Mouse (Mus musculus) T-helper 17 cell (primary cell): ENCODE measurements around the gene Pacsin2.
"Not testable (repeated sequence)": the region's sequence is repeated elsewhere in the genome, so short reads cannot be mapped to it uniquely, and the experiment has no call there.

ENCODE experiments used
- in situ Hi-C, 2 experiments: fragments of 300-600 bp; cut with MboI, MseI; formaldehyde crosslinking; loops; 1 replicate in 1 of 2; 2 replicates in 1 of 2; pipeline ENCODE4 v1.15.1; 2025; ENCODE audit warnings: high pct_unique_total_duplicates in 2 of 2

Gene Pacsin2

DNA sequence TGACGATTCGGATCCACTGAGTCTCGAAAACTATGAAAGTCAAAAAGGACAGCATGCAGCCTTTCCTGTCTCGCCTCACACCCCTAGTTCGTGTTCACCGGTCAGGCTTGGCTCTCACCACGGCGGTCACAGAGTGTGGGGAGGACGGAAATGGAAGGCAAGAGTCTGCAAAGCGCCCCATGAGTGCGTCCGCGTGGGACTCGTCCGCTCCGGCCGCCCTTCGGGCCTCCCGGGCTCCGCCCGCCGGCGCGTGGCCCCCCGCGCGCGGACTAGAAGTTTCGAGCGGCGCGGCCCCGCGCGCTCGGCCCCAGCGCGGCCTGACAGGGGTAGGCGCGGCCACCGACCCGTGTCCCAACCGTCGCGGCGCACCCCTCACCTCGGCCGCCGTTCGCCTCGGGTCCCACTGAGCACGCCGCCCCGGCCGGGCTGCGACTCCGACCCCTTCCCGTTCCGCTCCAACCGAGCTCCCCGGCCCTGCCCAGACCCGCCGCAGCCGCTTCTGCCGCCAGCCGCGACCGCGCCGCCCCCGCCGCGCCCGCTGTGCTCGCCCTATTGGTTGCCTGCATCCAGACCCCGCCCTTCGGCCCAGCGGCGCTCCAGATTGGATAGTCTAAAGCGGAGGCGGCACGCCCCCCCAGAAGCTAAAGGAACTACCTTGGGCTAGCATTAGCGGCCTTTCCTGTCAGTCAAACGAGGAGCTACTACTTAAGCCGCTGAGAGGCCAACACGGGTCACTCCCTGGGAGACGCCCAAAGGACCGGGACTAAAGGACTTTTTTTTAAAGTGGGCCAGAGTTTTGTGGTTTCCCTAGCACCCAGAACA lies at the start of gene Pacsin2:
TSS of gene Pacsin2 (minus strand) at position 524 of the 822 bp plus-strand sequence.
- in situ Hi-C loops = no loop called here

DNA sequence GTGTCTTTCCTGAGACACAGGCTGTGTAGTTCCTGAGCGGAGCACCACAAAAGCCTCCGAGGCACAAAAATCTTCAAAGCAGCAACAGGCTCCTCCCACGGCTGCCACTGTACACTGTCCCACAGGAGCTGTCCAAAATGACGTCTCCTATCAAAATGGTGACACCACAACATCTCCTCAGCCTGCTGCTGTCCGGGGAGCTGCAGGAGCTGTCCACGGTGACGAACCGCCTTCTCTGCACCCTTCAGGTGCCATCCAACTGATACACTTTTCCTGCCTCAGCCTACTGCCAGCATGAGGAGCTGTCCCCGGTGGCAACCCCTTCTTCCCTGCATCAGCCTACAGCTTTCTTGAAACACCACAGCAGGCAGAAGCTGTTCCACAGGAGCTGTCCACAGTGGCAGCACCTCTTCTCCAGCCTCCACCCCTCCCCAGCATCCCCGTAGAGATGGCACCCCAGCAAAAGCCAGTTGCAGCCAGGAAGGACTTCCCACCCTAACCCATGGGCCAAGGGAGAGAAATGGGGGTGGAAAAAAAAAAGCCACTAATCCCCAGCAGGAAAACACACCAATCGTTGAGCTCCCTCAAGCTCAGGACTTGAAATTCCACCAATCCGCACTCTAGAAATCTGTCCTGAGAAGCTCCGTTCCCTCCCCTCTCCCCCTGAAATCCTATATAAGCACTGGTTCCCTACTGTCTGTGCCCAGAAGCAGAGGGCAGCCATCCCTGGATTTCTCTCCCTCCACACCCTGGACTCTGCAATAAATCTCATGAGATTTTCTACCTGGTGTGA lies 48.3 kb upstream of the Pacsin2 start:
- in situ Hi-C loops = loop anchor here (10.0 kb wide), 2 partner anchors 358 to 1238 kb away; partner anchors contain the start of gene Sept3 (in 1 of the 2)

DNA sequence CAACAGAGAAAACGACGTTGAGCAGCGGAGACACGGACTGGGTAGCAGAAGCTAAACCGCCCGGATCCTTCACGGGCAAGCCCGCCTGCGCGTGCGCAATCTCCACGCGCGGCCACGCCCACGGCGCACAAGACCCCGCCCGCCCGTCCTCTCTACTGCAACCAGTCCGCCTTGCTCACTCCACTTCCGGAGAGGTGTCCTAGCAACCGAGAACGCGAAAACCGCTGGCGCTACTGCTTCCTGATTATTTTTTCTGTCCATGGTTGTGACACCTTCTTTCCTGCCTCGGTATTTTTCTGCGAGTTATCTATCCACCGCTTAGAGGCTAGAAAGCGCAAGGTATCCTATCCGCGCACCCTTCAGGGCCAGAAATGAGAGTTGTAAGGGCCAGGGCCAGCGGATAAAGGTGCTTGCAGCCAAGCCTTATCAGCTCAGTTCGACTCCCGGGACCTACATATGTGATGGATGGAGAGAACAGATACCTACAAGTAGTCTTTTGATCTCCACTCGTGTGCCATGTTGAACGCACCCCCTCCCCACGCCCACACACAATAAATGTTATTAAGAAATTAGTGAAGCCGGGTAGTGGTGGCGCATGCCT lies 46.5 kb upstream of the Pacsin2 start, which contains the start of gene Ttll1:
TSS of gene Ttll1 (minus strand) at position 89 of the 601 bp plus-strand sequence.
- in situ Hi-C loops = loop anchor here (10.0 kb wide), 2 partner anchors 356 to 1236 kb away; partner anchors contain the start of gene Sept3 (in 1 of the 2)

DNA sequence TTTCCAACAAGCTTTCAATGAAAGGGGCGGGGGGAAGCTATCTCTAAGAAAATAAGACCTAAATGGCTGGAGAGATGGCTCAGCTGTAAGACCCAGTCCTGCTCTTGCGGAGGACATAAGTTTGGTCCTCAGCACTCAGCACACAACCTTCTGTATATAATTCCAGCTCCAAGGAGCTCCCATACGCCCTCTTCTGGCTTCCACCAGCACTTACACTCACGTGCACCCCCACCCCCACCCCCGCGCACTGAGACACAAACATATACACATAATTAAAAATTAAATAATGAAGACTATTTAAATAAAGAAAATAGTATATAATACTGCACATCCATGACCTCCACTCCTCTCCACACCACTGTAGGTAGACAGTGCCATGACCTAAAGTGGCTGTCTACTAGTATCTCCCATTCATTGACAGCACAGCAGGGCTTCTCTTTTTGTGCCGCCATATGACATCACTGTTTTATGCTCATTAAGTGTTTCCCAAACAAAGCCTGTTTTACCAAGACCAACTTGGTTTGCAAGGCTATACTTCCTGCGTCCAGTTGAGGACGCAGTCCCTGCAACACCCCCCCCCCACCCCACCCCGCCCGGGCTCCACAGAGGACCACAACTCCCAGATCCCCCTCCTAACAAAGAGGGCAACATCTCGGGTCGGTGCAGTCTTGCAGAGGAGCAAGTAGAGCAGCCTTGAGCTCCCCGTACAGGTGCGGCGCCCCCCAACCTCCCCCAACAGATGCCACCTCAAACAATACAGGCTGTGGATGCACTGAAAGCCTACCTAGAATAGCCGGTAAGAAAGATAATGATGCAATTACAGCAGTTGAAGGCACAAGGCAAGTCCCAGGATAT lies 45.8 kb upstream of the Pacsin2 start:
- in situ Hi-C loops = loop anchor here (10.0 kb wide), 2 partner anchors 355 to 1235 kb away; partner anchors contain the start of gene Sept3 (in 1 of the 2)

- in situ Hi-C loops = not testable (repeated sequence)
These were observed 37.1 kb upstream of the Pacsin2 start for GRCm38 (mm10) chr15:83501483-83501882.

DNA sequence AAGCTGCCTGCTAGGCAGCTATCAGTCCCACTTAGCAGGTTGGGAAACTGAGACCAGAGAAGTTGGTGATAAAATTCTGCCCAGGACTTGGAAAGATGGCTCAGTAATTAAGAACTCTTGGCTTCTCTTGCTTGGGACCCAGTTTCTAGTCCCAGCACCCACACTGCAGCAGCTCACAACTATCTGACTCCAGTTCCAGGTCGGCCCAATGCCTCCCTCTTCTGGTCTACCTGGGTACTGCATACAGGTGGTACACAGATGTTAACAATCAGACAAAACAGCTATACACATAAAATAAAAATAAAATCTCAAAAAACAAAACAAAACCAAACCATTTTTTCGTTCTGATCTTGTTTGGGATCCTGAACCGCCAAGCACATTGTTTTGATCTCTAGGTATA lies 35.9 kb upstream of the Pacsin2 start:
- in situ Hi-C loops = no loop called here

DNA sequence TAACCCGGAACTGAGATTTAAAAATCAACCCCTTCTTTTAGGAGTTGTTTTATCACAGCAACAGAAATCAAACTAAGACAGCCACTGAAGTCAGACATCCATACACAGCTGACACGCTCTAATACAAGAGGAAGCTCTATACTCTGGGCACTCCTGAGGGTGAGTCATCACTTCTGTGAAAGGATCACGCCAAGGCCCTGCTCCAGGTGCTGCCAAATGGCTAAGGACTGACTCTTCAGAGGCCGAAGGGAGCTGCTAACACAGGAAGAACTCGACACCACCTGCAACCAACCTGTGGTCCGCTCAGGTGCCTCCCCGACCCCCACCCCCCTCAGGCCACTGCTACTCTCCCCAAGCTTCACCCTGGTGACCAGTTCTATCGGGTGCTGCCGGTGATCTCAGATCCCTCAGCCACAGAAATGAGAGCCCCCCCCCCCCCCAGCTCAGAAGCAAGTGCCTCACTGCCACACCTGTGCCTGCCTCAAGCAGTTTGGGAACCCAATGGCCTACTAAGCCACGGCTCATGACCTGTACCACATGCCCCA lies 34.9 kb upstream of the Pacsin2 start:
- in situ Hi-C loops = no loop called here

- in situ Hi-C loops = no loop called here
These were observed 32.9 kb upstream of the Pacsin2 start for GRCm38 (mm10) chr15:83497299-83497698.

- in situ Hi-C loops = no loop called here
These were observed 31.5 kb upstream of the Pacsin2 start for GRCm38 (mm10) chr15:83495787-83496367.

DNA sequence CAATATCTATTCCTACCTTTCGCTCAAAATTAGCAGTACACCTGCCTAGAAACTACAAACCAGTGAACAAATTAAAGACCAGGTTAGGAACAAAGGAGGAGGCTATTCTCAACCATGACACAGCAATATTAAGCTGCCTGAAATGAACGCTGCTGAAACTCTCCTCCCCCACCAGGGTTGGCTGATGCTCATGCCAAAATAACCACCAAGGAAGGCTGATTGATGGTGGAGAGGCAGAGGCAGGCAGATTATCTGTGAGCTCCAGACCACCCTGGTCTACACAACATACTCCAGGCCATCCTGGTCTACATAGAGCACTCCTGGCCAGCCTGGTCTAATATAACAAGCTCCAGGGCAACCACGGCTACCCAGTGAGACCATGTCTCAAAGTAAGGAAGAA lies 30.8 kb upstream of the Pacsin2 start:
- in situ Hi-C loops = no loop called here

- in situ Hi-C loops = loop anchor here in 1 of 2 experiments (5.0 kb wide), 1 partner anchor 62 kb away; no protein-coding TSS in a partner anchor
These were observed 30.1 kb upstream of the Pacsin2 start for GRCm38 (mm10) chr15:83494572-83494920.

GRCm38 (mm10) chr15:83493856-83494571 lies 29.6 kb upstream of the Pacsin2 start:
- in situ Hi-C loops = loop anchor here in 1 of 2 experiments (5.0 kb wide), 1 partner anchor 62 kb away; no protein-coding TSS in a partner anchor

GRCm38 (mm10) chr15:83491891-83492290 lies 27.5 kb upstream of the Pacsin2 start:
- in situ Hi-C loops = loop anchor here in 1 of 2 experiments (5.0 kb wide), 1 partner anchor 60 kb away; no protein-coding TSS in a partner anchor

- in situ Hi-C loops = loop anchor here in 1 of 2 experiments (10.0 kb wide), 1 partner anchor 265 kb away; no protein-coding TSS in a partner anchor
These were observed 25.1 kb upstream of the Pacsin2 start for GRCm38 (mm10) chr15:83489471-83489870.

- in situ Hi-C loops = loop anchor here in 1 of 2 experiments (10.0 kb wide), 1 partner anchor 263 kb away; no protein-coding TSS in a partner anchor
These were observed 23.2 kb upstream of the Pacsin2 start for GRCm38 (mm10) chr15:83487477-83488115.

DNA sequence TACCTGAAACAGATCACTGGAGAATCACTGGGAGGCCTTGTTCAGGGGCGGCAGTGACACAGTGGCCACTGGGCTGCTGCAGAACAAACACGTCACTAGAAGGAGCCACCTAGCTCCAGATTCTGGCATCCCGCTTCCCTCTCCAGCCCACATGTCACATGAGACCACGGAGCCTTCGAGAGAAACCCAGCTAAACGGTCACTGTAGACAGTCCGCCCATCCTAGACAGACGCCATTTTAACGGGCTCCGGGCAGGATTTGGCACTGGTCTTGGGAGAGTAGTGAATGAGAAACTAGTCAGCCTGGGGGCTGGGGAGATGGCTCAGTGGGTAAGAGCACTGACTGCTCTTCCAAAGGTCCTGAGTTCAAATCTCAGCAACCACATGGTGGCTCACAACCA lies 19.9 kb upstream of the Pacsin2 start:
- in situ Hi-C loops = loop anchor here in 1 of 2 experiments (5.0 to 10.0 kb wide), 2 partner anchors 112 to 260 kb away; no protein-coding TSS in a partner anchor

DNA sequence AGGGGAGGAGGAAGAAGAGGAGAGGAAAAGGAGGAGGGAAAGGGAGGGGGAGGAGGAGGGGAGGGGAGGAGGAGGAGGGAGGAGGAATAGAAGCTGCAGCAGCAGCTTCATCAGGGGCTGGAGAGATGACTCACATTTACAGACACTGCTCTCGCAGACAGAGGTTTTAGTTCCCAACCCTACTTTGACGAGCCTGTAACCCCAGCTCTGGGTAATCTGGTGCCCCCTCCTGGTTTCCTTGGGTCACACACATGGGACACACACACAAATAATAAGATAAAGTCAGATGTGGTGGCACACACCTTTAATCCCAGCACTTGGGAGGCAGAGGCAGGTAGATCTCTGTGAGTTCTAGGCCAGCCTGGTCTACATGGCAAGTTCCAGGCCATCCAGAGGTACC lies 19.1 kb upstream of the Pacsin2 start:
- in situ Hi-C loops = loop anchor here in 1 of 2 experiments (5.0 to 10.0 kb wide), 2 partner anchors 111 to 259 kb away; no protein-coding TSS in a partner anchor

DNA sequence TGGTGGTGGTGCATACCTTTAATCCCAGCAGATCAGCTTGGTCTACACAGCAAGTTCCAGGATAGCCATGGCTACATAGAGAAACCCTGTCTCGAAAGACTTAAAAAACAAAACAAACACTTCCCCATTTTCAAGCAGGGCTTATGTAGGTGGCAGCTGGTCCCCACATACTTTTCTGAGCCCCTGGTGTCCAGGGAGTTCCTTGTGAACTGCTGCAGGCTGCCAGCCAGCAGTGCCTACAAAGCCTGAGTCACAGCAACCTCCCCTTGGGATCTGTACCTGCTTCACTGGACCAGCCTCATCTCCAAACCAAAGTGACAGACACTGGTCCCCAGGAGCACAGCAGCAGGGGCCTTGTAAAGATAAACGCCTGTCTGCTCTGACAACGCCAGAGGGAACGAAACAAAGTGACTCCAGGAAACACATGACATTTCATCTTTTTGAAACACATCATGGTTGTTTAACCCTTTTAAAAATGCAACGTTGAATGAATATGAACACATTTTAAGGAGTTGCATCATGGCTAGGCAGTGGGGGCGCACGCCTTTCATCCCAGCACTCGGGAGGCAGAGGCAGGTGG lies 18.3 kb upstream of the Pacsin2 start:
- in situ Hi-C loops = loop anchor here in 1 of 2 experiments (5.0 to 10.0 kb wide), 2 partner anchors 110 to 258 kb away; no protein-coding TSS in a partner anchor
